Mouse (Mus musculus): ENCODE data around the gene Wdr18. TPM values are rescaled to one million over a fixed set of nuclear protein-coding genes. Genes with fewer than 3 reads are reported as not detected.
A peak's percentile ranks its signal among the peaks of the same experiment; 100 is the strongest.
"Not testable (repeated sequence)": the region's sequence is repeated elsewhere in the genome, so short reads cannot be mapped to it uniquely, and the experiment has no call there.

Wdr18 gene
- polyA plus RNA-seq, 1 experiment, result 23.8 TPM

GRCm38 (mm10) chr10:79958140-79958816 is 1.7 kb upstream of the Wdr18 start:
- Histone ChIP-seq H3K9me3 (no peaks in the 10 kb centered on the region), H3K36me3 (replicated peaks; ENCODE audit: low read length) (peaks cover 25% of the 10 kb centered on the region), H3K27me3 (replicated peaks) (no peaks in the 10 kb centered on the region), H3K4me1 (peaks cover 62% of the 10 kb centered on the region), H3K4me3 (replicated peaks) (peak overlapping the region; percentile 92)
- TF ChIP-seq FLI1 (IDR thresholded peaks at IDR 0.05; ENCODE audit: low read length), result no peak
- no peak for TF ChIP-seq GATA1 (IDR thresholded peaks at IDR 0.05; ENCODE audit: borderline replicate concordance, low read length)

- Histone ChIP-seq H3K36me3 (replicated peaks; ENCODE audit: low read length) (peaks cover 27% of the 10 kb centered on the region), H3K4me3 (replicated peaks) (peak overlapping the region; percentile 90), H3K4me1 (peaks cover 52% of the 10 kb centered on the region)
- not testable (repeated sequence) for H3K9me3 ChIP-seq; H3K27me3 ChIP-seq (replicated peaks)
These were observed 540 bp upstream of the Wdr18 start for GRCm38 (mm10) chr10:79959412-79959811.

GRCm38 (mm10) chr10:79960671-79961294 is 831 bp downstream of the Wdr18 start:
- H3K4me1 ChIP-seq, result peaks cover 46% of the 10 kb centered on the region
- TF ChIP-seq FLI1 (IDR thresholded peaks at IDR 0.05; ENCODE audit: low read length), result no peak
- TF ChIP-seq GATA1 (IDR thresholded peaks at IDR 0.05; ENCODE audit: borderline replicate concordance, low read length), result no peak
- peak overlapping the region; percentile 97 for H3K4me3 ChIP-seq (replicated peaks)
- H3K27me3 ChIP-seq (replicated peaks), result no peaks in the 10 kb centered on the region
- H3K9me3 ChIP-seq, result no peaks in the 10 kb centered on the region
- peaks cover 41% of the 10 kb centered on the region for H3K36me3 ChIP-seq (replicated peaks; ENCODE audit: low read length)

GRCm38 (mm10) chr10:79964727-79965126 is 4.8 kb downstream of the Wdr18 start:
- no peak for TF ChIP-seq FLI1 (IDR thresholded peaks at IDR 0.05; ENCODE audit: low read length)
- TF ChIP-seq GATA1 (IDR thresholded peaks at IDR 0.05; ENCODE audit: borderline replicate concordance, low read length), result no peak
- Histone ChIP-seq H3K9me3 (no peaks in the 10 kb centered on the region), H3K36me3 (replicated peaks; ENCODE audit: low read length) (peaks cover 74% of the 10 kb centered on the region), H3K4me3 (replicated peaks) (no peak overlapping the region), H3K4me1 (peaks cover 47% of the 10 kb centered on the region), H3K27me3 (replicated peaks) (peaks cover 6% of the 10 kb centered on the region)

DNA sequence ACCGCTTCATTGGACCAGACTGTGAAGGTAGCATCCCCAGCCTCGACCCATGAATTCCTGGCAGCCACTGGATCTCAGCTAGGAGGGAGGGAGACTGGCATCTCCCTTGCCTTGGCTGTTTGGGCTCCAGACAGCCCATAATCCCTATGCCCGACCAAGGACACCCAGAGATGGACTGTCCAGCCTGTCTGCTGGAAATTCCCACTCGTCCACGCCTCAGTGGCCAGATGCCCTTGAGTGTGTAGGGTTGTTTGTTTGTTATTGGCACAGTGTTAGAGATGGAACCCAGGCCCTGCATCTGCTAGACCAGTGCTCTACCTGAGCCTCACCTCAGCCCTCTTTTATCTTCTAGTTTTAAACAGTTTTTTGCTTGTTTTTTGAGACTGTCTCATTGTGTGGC is 5.4 kb downstream of the Wdr18 start:
- peaks cover 10% of the 10 kb centered on the region for H3K27me3 ChIP-seq (replicated peaks)
- TF ChIP-seq FLI1 (IDR thresholded peaks at IDR 0.05; ENCODE audit: low read length) (no peak), GATA1 (IDR thresholded peaks at IDR 0.05; ENCODE audit: borderline replicate concordance, low read length) (no peak)
- peaks cover 46% of the 10 kb centered on the region for H3K4me1 ChIP-seq
- H3K9me3 ChIP-seq, result no peaks in the 10 kb centered on the region
- H3K36me3 ChIP-seq (replicated peaks; ENCODE audit: low read length), result peaks cover 74% of the 10 kb centered on the region
- H3K4me3 ChIP-seq (replicated peaks), result no peak overlapping the region

- no peaks in the 10 kb centered on the region for H3K9me3 ChIP-seq
- peaks cover 26% of the 10 kb centered on the region for H3K27me3 ChIP-seq (replicated peaks)
- TF ChIP-seq FLI1 (IDR thresholded peaks at IDR 0.05; ENCODE audit: low read length) (no peak), GATA1 (IDR thresholded peaks at IDR 0.05; ENCODE audit: borderline replicate concordance, low read length) (no peak)
- H3K4me1 ChIP-seq, result peaks cover 45% of the 10 kb centered on the region
- no peak overlapping the region for H3K4me3 ChIP-seq (replicated peaks)
- H3K36me3 ChIP-seq (replicated peaks; ENCODE audit: low read length), result peaks cover 70% of the 10 kb centered on the region
These were observed 7.0 kb downstream of the Wdr18 start for GRCm38 (mm10) chr10:79966886-79967400.

DNA sequence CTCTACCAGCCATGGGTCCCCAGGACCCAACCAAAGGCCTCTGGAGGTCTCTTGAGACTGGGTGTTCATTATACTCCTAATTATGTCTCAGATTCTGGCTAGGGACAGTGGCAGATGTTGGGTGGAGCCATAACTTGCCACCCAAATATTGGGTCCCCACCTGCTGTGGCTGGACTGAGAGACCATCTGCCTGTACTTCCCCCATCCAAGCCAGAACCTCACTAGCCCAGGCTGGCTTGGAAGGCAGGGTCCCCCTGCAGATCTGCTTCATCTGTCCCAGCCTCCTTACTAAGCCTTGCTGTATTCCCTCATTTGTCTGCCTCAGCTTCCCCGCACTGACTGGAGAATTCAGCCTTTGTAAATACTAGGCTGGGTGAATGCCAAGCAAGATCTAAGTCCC is 8.2 kb downstream of the Wdr18 start:
- Histone ChIP-seq H3K9me3 (no peaks in the 10 kb centered on the region), H3K36me3 (replicated peaks; ENCODE audit: low read length) (peaks cover 63% of the 10 kb centered on the region), H3K4me3 (replicated peaks) (no peak overlapping the region), H3K4me1 (peaks cover 43% of the 10 kb centered on the region), H3K27me3 (replicated peaks) (peaks cover 38% of the 10 kb centered on the region)
- TF ChIP-seq GATA1 (IDR thresholded peaks at IDR 0.05; ENCODE audit: borderline replicate concordance, low read length), result no peak
- no peak for TF ChIP-seq FLI1 (IDR thresholded peaks at IDR 0.05; ENCODE audit: low read length)

DNA sequence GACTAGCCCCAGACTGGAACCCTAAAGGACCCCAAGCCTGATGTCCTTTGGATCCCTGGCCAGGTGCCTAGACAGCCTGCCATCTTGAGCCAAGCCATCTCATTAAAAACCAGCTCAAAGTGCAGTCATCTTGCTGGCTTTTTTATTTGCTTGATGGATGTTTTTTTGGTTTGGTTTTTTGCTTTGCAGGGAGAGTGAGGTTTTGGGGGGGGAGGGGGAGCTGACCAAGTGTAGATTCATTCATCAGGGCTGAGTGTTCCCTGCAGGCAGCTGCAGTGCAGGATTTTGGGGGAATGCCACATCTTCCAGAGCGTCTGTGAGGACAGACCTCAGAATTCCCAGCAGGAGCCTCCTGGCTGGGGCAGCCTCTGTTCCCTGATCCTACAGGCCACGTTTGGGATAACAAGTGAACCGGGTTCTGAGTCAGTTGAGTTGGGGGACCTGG is 9.2 kb downstream of the Wdr18 start:
- Histone ChIP-seq H3K36me3 (replicated peaks; ENCODE audit: low read length) (peaks cover 63% of the 10 kb centered on the region), H3K27me3 (replicated peaks) (peaks cover 38% of the 10 kb centered on the region)
- TF ChIP-seq FLI1 (IDR thresholded peaks at IDR 0.05; ENCODE audit: low read length) (no peak), GATA1 (IDR thresholded peaks at IDR 0.05; ENCODE audit: borderline replicate concordance, low read length) (no peak)

GRCm38 (mm10) chr10:79970415-79971182 is 10.6 kb downstream of the Wdr18 start, which contains the start of gene Grin3b:
Gene Grin3b, plus strand, starts transcription at chr10:79970715.
- TF ChIP-seq FLI1 (IDR thresholded peaks at IDR 0.05; ENCODE audit: low read length) (no peak), GATA1 (IDR thresholded peaks at IDR 0.05; ENCODE audit: borderline replicate concordance, low read length) (no peak)
- Histone ChIP-seq H3K27me3 (replicated peaks) (peaks cover 38% of the 10 kb centered on the region), H3K4me3 (replicated peaks) (peak within 1 kb of the TSS; percentile 83), H3K4me1 (peaks cover 43% of the 10 kb centered on the region), H3K36me3 (replicated peaks; ENCODE audit: low read length) (peaks cover 62% of the 10 kb centered on the region), H3K9me3 (0 out of 2 replicates have a peak, but pooled peaks cover 2% of the 10 kb centered on the region)

More for the DNA sequence above, 9.2 kb downstream of the Wdr18 start:
- no peak overlapping the region for H3K4me3 ChIP-seq (replicated peaks)
- H3K9me3 ChIP-seq, result no peaks in the 10 kb centered on the region
- peaks cover 43% of the 10 kb centered on the region for H3K4me1 ChIP-seq

GRCm38 (mm10) chr10:79971183-79971497 is 11.2 kb downstream of the Wdr18 start:
- TF ChIP-seq FLI1 (IDR thresholded peaks at IDR 0.05; ENCODE audit: low read length) (no peak), GATA1 (IDR thresholded peaks at IDR 0.05; ENCODE audit: borderline replicate concordance, low read length) (no peak)
- peaks cover 62% of the 10 kb centered on the region for H3K36me3 ChIP-seq (replicated peaks; ENCODE audit: low read length)
- H3K27me3 ChIP-seq (replicated peaks), result peaks cover 38% of the 10 kb centered on the region
- H3K4me1 ChIP-seq, result peaks cover 40% of the 10 kb centered on the region
- H3K4me3 ChIP-seq (replicated peaks), result peak overlapping the region; percentile 83
- peaks cover 7% of the 10 kb centered on the region for H3K9me3 ChIP-seq
